Mouse (Mus musculus) forebrain, embryonic 16.5 days (tissue): ENCODE data around the gene 2310061I04Rik. TPM values are rescaled to one million over a fixed set of nuclear protein-coding genes. Genes with fewer than 3 reads are reported as not detected.

ENCODE experiments used
- ATAC-seq: fragments of 200-750 bp; cut with Nextera tagmentation; 2 replicates; pipeline ENCODE4 v1.8.0; 2017; ENCODE audit warnings: mild to moderate bottlenecking, moderate library complexity
- H3K27ac ChIP-seq: fragments of 300-500 bp; sonication (generic); 2 replicates; pipeline ENCODE4 v1.5.1; 2014; ENCODE audit warnings: low read length, control low read depth
- H3K27me3 ChIP-seq: fragments of 300-500 bp; sonication (generic); replicated peaks from 2 replicates; pipeline ENCODE4 v1.6.1; 2014; ENCODE audit warnings: low read length; ENCODE audit not compliant: control insufficient read depth, insufficient read depth
- H3K36me3 ChIP-seq: fragments of 300-500 bp; sonication (generic); 2 replicates; pipeline ENCODE4 v1.6.1; 2014; ENCODE audit not compliant: control insufficient read depth, insufficient read depth
- H3K4me1 ChIP-seq: fragments of 300-500 bp; sonication (generic); replicated peaks from 2 replicates; pipeline ENCODE4 v1.6.1; 2014; ENCODE audit warnings: low read length; ENCODE audit not compliant: control insufficient read depth, insufficient read depth
- H3K4me2 ChIP-seq: fragments of 300-500 bp; sonication (generic); 2 replicates; pipeline ENCODE4 v1.6.1; 2014; ENCODE audit warnings: mild to moderate bottlenecking, low read length, control low read depth
- H3K4me3 ChIP-seq: fragments of 300-500 bp; sonication (generic); replicated peaks from 2 replicates; pipeline ENCODE4 v1.5.1; 2014; ENCODE audit warnings: mild to moderate bottlenecking, low read length, control low read depth
- H3K9ac ChIP-seq: fragments of 300-500 bp; sonication (generic); replicated peaks from 2 replicates; pipeline ENCODE4 v1.6.1; 2014; ENCODE audit warnings: low read depth, low read length, control low read depth
- H3K9me3 ChIP-seq: fragments of 300-500 bp; sonication (generic); 2 replicates; pipeline ENCODE4 v1.6.1; 2016; ENCODE audit warnings: low read length; ENCODE audit not compliant: control insufficient read depth
- WGBS: fragments of 180-500 bp; shearing (Covaris S2); extraction: QIAGEN DNeasy Blood & Tissue Kit; methylation state at CpG from one replicate; pipeline ENCODE4 v1.1.7; 2014; 5-methylcytosine and 5-hydroxymethylcytosine counted together
- polyA plus RNA-seq: library from polyadenylated mRNA; unstranded; fragments of >200 nt; fragmentation: Nextera tagmentation; extraction: Ambion mirVana; gene quantifications from 2 replicates; pipeline ENCODE4 v1.2.1, GENCODE M21; 2015

The 2310061I04Rik gene
- polyA plus RNA-seq, 1 experiment from 2014 or later: 49.5 TPM

- H3K4me1 ChIP-seq: peaks cover 52% of the 10 kb centered on the region
- no peaks in the 10 kb centered on the region for H3K9me3 ChIP-seq
- H3K27ac ChIP-seq: peak overlapping the region; percentile 97
- peak overlapping the region; percentile 83 for H3K4me3 ChIP-seq
- no peaks in the 10 kb centered on the region for H3K27me3 ChIP-seq
- ATAC-seq: no peak
- 10% methylated on average over 26 of the region's 26 CpGs for WGBS
- peak overlapping the region; percentile 93 for H3K4me2 ChIP-seq
- H3K9ac ChIP-seq: peak overlapping the region; percentile 87
- peaks cover 4% of the 10 kb centered on the region; the same call in 1 of the 2 replicates for H3K36me3 ChIP-seq
These were observed 30.0 kb downstream of the 2310061I04Rik start for GRCm38 (mm10) chr17:35866911-35867890.

GRCm38 (mm10) chr17:35866281-35866831 lies 30.9 kb downstream of the 2310061I04Rik start:
- Histone ChIP-seq H3K27me3 (no peaks in the 10 kb centered on the region), H3K4me3 (peak overlapping the region; percentile 83), H3K9ac (peak overlapping the region; percentile 87), H3K9me3 (no peaks in the 10 kb centered on the region), H3K4me2 (peak overlapping the region; percentile 93), H3K4me1 (peaks cover 51% of the 10 kb centered on the region), H3K36me3 (peaks cover 3% of the 10 kb centered on the region; the same call in 1 of the 2 replicates), H3K27ac (peak overlapping the region; percentile 97)
- WGBS: under 1% methylated on average over 38 of the region's 38 CpGs
- ATAC-seq: peak; percentile 42

- H3K27ac ChIP-seq: peak within 1 kb of the TSS; percentile 97
- peak within 1 kb of the TSS; percentile 93 for H3K4me2 ChIP-seq
- no peaks in the 10 kb centered on the region for H3K36me3 ChIP-seq
- H3K4me3 ChIP-seq: peak within 1 kb of the TSS; percentile 83
- no peaks in the 10 kb centered on the region for H3K27me3 ChIP-seq
- H3K9ac ChIP-seq: peak within 1 kb of the TSS; percentile 87
- H3K4me1 ChIP-seq: peaks cover 52% of the 10 kb centered on the region
- no peaks in the 10 kb centered on the region for H3K9me3 ChIP-seq
- peak; percentile 54 for ATAC-seq
- under 1% methylated on average over 47 of the region's 48 CpGs for WGBS
These were observed 31.6 kb downstream of the 2310061I04Rik start, which contains the start of gene Ppp1r18 for GRCm38 (mm10) chr17:35865481-35866280. TSS of gene Ppp1r18 (plus strand) at chr17:35865593.

- Histone ChIP-seq H3K4me1 (peaks cover 47% of the 10 kb centered on the region), H3K4me2 (peak overlapping the region; percentile 93), H3K4me3 (peak overlapping the region; percentile 83), H3K9ac (peak overlapping the region; percentile 87), H3K36me3 (no peaks in the 10 kb centered on the region), H3K9me3 (no peaks in the 10 kb centered on the region), H3K27ac (peak overlapping the region; percentile 97), H3K27me3 (no peaks in the 10 kb centered on the region)
- ATAC-seq: no peak
- 26% methylated on average over 10 of the region's 10 CpGs for WGBS
These were observed 32.3 kb downstream of the 2310061I04Rik start for GRCm38 (mm10) chr17:35864832-35865353.

- Histone ChIP-seq H3K4me2 (peak within 1 kb of the TSS; percentile 74), H3K4me3 (peak within 1 kb of the TSS; percentile 89), H3K27me3 (no peaks in the 10 kb centered on the region), H3K36me3 (peaks cover 11% of the 10 kb centered on the region), H3K27ac (peak within 1 kb of the TSS; percentile 97), H3K9me3 (no peaks in the 10 kb centered on the region), H3K9ac (peak within 1 kb of the TSS; percentile 83), H3K4me1 (peaks cover 17% of the 10 kb centered on the region)
- ATAC-seq: peak; percentile 95
- under 1% methylated on average over 47 of the region's 47 CpGs for WGBS
These were observed 35.9 kb downstream of the 2310061I04Rik start, which contains the start of gene Nrm for GRCm38 (mm10) chr17:35861198-35861857. TSS of gene Nrm (plus strand) at chr17:35861318.

- H3K4me1 ChIP-seq: peaks cover 17% of the 10 kb centered on the region
- no peaks in the 10 kb centered on the region for H3K27me3 ChIP-seq
- ATAC-seq: 0 out of 2 replicates have a peak, but pooled peaks have one; percentile 1
- H3K36me3 ChIP-seq: peaks cover 11% of the 10 kb centered on the region
- 7% methylated on average over 12 of the region's 12 CpGs for WGBS
- no peaks in the 10 kb centered on the region for H3K9me3 ChIP-seq
- H3K4me3 ChIP-seq: peak overlapping the region; percentile 89
- peak overlapping the region; percentile 83 for H3K9ac ChIP-seq
- H3K4me2 ChIP-seq: peak overlapping the region; percentile 74
- H3K27ac ChIP-seq: peak overlapping the region; percentile 97
These were observed 36.4 kb downstream of the 2310061I04Rik start for GRCm38 (mm10) chr17:35860831-35861197.

GRCm38 (mm10) chr17:35859835-35860234 lies 37.4 kb downstream of the 2310061I04Rik start:
- Histone ChIP-seq H3K27me3 (no peaks in the 10 kb centered on the region), H3K4me3 (no peak overlapping the region), H3K4me2 (no peak overlapping the region), H3K9me3 (no peaks in the 10 kb centered on the region), H3K4me1 (peaks cover 13% of the 10 kb centered on the region), H3K9ac (no peak overlapping the region), H3K27ac (no peak overlapping the region), H3K36me3 (peaks cover 11% of the 10 kb centered on the region)
- 68% methylated on average over 2 of the region's 2 CpGs for WGBS
- ATAC-seq: no peak

- Histone ChIP-seq H3K9me3 (no peaks in the 10 kb centered on the region), H3K4me1 (peaks cover 8% of the 10 kb centered on the region), H3K27me3 (no peaks in the 10 kb centered on the region), H3K4me2 (no peak overlapping the region), H3K9ac (no peak overlapping the region), H3K36me3 (peaks cover 11% of the 10 kb centered on the region), H3K27ac (no peak overlapping the region), H3K4me3 (no peak overlapping the region)
- 95% methylated on average over 1 of the region's 1 CpGs for WGBS
- ATAC-seq: no peak
These were observed 37.9 kb downstream of the 2310061I04Rik start for GRCm38 (mm10) chr17:35859371-35859770.
